Mouse (Mus musculus): ENCODE data around the gene 2310030G06Rik. TPM values are rescaled to one million over a fixed set of nuclear protein-coding genes. Genes with fewer than 3 reads are reported as not detected.
A peak's percentile ranks its signal among the peaks of the same experiment; 100 is the strongest.

The 2310030G06Rik gene
- polyA plus RNA-seq, 1 experiment from 2014 or later: 2.2 TPM

DNA sequence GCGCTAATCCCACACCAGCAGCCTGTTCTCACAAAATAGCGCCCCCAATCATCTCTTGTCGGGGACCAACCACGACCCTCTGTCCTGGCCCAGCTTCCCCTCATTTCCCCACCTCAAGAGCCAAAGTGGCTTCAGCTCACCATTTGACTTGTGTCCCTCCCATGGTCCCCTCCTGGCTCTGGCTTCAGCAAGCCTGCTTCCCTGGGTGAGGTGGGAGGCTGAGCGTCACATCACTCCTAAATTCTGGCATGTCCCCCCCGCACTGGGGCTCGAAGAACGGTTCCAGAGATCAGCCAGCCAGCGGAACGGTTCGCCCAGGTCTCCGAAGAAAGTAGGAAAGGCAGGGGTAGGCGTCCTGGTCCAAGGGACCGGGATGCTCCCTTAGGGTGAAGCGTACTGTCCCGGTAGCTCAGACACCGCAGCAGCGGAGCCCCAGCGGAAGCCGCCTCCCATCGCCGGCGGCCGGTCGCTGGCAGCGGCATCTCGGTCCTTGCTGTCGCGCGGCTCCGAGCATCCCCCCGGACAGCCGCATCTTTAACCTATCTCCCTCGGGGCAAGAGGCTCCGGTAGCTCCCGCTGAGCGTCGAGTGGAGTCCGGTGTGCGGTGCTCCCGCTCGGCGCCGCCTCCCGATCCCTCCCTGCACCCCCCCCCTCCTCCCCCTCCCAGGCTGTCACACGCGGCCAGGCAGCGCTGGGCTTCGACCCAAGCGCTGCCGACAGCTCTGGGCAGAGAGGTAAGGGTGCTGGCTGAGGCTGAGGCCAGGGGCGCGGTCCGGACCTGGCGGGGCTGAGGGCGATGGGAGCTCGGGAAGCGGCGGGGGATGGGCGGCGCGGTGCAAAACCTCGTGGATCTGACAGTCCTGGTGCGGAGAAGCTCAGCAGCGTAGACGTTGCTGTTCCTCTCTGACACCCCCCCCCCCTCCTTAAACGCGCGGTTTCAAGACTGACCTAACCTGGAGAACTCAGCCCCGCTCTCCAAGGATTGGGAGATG, 47.6 kb downstream of the 2310030G06Rik start:
- Histone ChIP-seq H3K9ac (replicated peaks) (peak overlapping the region; percentile 74), H3K27me3 (peaks cover 19% of the 10 kb centered on the region; the same call in 1 of the 2 replicates), H3K4me1 (replicated peaks) (peaks cover 33% of the 10 kb centered on the region), H3K9me3 (no peaks in the 10 kb centered on the region), H3K36me3 (peaks cover 44% of the 10 kb centered on the region), H3K4me3 (replicated peaks) (peak overlapping the region; percentile 58), H3K4me2 (peak overlapping the region; percentile 99), H3K27ac (no peak overlapping the region)
- ATAC-seq (ENCODE audit: insufficient number of reproducible peaks, insufficient read depth, low FRiP score, low TSS enrichment, low read depth): peak; percentile 29; the same call in 1 of the 2 replicates
- 2% methylated on average over 68 of the region's 70 CpGs for WGBS

DNA sequence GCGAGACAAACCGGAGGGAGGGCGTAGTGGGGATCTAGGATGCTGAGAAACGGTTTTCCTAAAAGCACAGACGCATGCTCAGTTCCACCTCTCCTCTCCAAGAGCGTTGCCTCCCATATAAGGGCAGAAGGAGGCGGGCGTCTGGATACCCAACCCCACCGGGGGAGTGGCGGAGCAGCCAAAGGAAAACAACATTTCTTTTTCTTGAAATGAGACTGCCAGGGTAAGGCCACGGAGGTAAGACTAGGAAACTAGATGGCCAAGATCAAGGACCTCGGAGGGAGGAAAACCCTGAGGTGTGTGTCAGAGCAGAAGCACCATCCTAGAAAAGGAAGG, 48.7 kb downstream of the 2310030G06Rik start:
- Histone ChIP-seq H3K4me3 (replicated peaks) (peak overlapping the region; percentile 23), H3K27ac (no peak overlapping the region), H3K4me2 (peak overlapping the region; percentile 99), H3K9me3 (no peaks in the 10 kb centered on the region), H3K4me1 (replicated peaks) (peaks cover 39% of the 10 kb centered on the region), H3K27me3 (peaks cover 19% of the 10 kb centered on the region; the same call in 1 of the 2 replicates), H3K36me3 (peaks cover 41% of the 10 kb centered on the region), H3K9ac (replicated peaks) (no peak overlapping the region; the same call in 1 of the 2 replicates)
- WGBS: 3% methylated on average over 12 of the region's 12 CpGs
- ATAC-seq (ENCODE audit: insufficient number of reproducible peaks, insufficient read depth, low FRiP score, low TSS enrichment, low read depth): peak; percentile 58; the same call in 1 of the 2 replicates

GRCm38 (mm10) chr9:50696851-50697705, 49.3 kb downstream of the 2310030G06Rik start:
- Histone ChIP-seq H3K27ac (no peak overlapping the region), H3K4me1 (replicated peaks) (peaks cover 40% of the 10 kb centered on the region), H3K36me3 (peaks cover 38% of the 10 kb centered on the region), H3K4me2 (peak overlapping the region; percentile 99), H3K9ac (replicated peaks) (no peak overlapping the region; the same call in 1 of the 2 replicates), H3K4me3 (replicated peaks) (peak overlapping the region; percentile 23), H3K27me3 (peaks cover 19% of the 10 kb centered on the region; the same call in 1 of the 2 replicates), H3K9me3 (no peaks in the 10 kb centered on the region)
- no peak for ATAC-seq (ENCODE audit: insufficient number of reproducible peaks, insufficient read depth, low FRiP score, low TSS enrichment, low read depth)
- 66% methylated on average over 12 of the region's 12 CpGs for WGBS

- H3K4me2 ChIP-seq: no peak overlapping the region
- H3K27me3 ChIP-seq: peaks cover 19% of the 10 kb centered on the region; the same call in 1 of the 2 replicates
- WGBS: 78% methylated on average over 6 of the region's 6 CpGs
- no peak overlapping the region for H3K9ac ChIP-seq (replicated peaks)
- no peak for ATAC-seq (ENCODE audit: insufficient number of reproducible peaks, insufficient read depth, low FRiP score, low TSS enrichment, low read depth)
- peaks cover 30% of the 10 kb centered on the region for H3K36me3 ChIP-seq
- peaks cover 32% of the 10 kb centered on the region for H3K4me1 ChIP-seq (replicated peaks)
- H3K27ac ChIP-seq: no peak overlapping the region
- no peaks in the 10 kb centered on the region for H3K9me3 ChIP-seq
- H3K4me3 ChIP-seq (replicated peaks): no peak overlapping the region
These were observed 51.2 kb downstream of the 2310030G06Rik start for GRCm38 (mm10) chr9:50695153-50695552.

GRCm38 (mm10) chr9:50693631-50694030, 52.7 kb downstream of the 2310030G06Rik start:
- WGBS: 24% methylated on average over 10 of the region's 10 CpGs
- peaks cover 5% of the 10 kb centered on the region; the same call in 1 of the 2 replicates for H3K27me3 ChIP-seq
- no peak overlapping the region for H3K4me3 ChIP-seq (replicated peaks)
- H3K9me3 ChIP-seq: no peaks in the 10 kb centered on the region
- peaks cover 19% of the 10 kb centered on the region for H3K4me1 ChIP-seq (replicated peaks)
- H3K36me3 ChIP-seq: peaks cover 42% of the 10 kb centered on the region
- H3K4me2 ChIP-seq: peak overlapping the region; percentile 20; the same call in 1 of the 2 replicates
- H3K27ac ChIP-seq: peak overlapping the region; percentile 81
- H3K9ac ChIP-seq (replicated peaks): no peak overlapping the region
- no peak for ATAC-seq (ENCODE audit: insufficient number of reproducible peaks, insufficient read depth, low FRiP score, low TSS enrichment, low read depth)

DNA sequence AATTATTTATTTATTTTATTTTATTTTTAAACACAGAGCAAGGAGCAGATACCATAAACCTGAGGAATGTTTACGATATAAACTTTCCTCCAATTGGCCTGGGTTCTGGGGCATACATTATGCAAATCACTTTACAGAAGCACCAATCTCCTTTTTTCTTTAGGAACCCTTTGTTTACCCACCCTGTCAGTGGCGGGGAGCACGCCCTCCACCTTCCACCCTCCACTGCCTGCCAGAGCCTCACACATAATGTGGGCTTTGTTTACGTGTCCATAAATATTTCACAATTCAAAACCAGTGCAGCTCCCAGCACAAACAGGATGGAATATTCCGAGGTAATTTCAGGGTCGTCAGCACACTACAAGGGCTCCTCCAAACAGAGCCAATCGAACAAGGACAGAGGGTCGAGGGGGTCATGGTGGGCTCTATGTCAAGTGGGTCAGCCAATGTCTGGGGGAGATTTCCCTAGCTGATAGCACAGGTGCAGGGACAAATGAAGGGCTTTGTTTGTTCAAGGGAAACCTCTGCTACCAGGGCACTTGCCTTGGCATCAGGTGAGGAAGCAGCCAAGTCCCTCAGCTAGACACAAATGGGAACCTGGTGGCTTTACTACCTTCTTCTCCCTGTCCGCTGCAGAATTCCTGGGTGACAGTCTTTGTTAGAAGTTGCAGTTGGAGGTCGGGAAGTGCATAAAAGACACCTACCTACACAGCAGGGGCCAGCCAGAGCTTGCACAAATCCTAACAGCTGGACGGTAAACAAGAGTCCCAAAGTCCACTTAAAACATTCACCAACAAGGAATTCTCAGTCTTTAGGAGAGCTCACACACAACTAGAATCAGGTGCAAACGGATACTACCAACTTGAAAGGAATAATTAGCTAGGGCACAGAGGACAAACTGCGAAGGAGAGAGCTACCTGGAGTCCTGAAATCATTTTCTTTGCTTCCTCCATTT, 53.4 kb downstream of the 2310030G06Rik start:
- Histone ChIP-seq H3K27me3 (no peaks in the 10 kb centered on the region), H3K9ac (replicated peaks) (no peak overlapping the region; the same call in 1 of the 2 replicates), H3K4me2 (peak overlapping the region; percentile 20; the same call in 1 of the 2 replicates), H3K9me3 (no peaks in the 10 kb centered on the region), H3K36me3 (peaks cover 49% of the 10 kb centered on the region), H3K4me3 (replicated peaks) (no peak overlapping the region), H3K4me1 (replicated peaks) (peaks cover 14% of the 10 kb centered on the region), H3K27ac (peak overlapping the region; percentile 81)
- peak; percentile 60 for ATAC-seq (ENCODE audit: insufficient number of reproducible peaks, insufficient read depth, low FRiP score, low TSS enrichment, low read depth)
- 35% methylated on average over 13 of the region's 13 CpGs for WGBS

Other genes starting within 250 kb of the 2310030G06Rik start
- gene Pts, start 217.8 kb downstream of the 2310030G06Rik start, polyA plus RNA-seq (2016; fragmentation: Nextera tagmentation; extraction: Ambion mirVana): 79.0 and 79.6 TPM in 2 replicates
- gene Il18, start 191.7 kb downstream of the 2310030G06Rik start, polyA plus RNA-seq (2016; fragmentation: Nextera tagmentation; extraction: Ambion mirVana): 0.59 and 2.2 TPM in 2 replicates
- gene Bco2, start 191.4 kb downstream of the 2310030G06Rik start, polyA plus RNA-seq (2016; fragmentation: Nextera tagmentation; extraction: Ambion mirVana): 0.26 and 0.63 TPM in 2 replicates
- gene Tex12, start 185.2 kb downstream of the 2310030G06Rik start, polyA plus RNA-seq (2016; fragmentation: Nextera tagmentation; extraction: Ambion mirVana): not detected in 2 replicates
- gene Sdhd, start 142.7 kb downstream of the 2310030G06Rik start, polyA plus RNA-seq (2016; fragmentation: Nextera tagmentation; extraction: Ambion mirVana): 259 and 268 TPM in 2 replicates
- 323 and 341 TPM in 2 replicates for gene Timm8b, start 142.6 kb downstream of the 2310030G06Rik start, polyA plus RNA-seq (2016; fragmentation: Nextera tagmentation; extraction: Ambion mirVana)
- 4.0 and 4.6 TPM in 2 replicates for gene Pih1d2, start 129.2 kb downstream of the 2310030G06Rik start, polyA plus RNA-seq (2016; fragmentation: Nextera tagmentation; extraction: Ambion mirVana)
- gene Nkapd1, start 129.1 kb downstream of the 2310030G06Rik start, polyA plus RNA-seq (2016; fragmentation: Nextera tagmentation; extraction: Ambion mirVana): 28.6 and 32.0 TPM in 2 replicates
- gene Dlat, start 86.8 kb downstream of the 2310030G06Rik start, polyA plus RNA-seq (2016; fragmentation: Nextera tagmentation; extraction: Ambion mirVana): 49.5 and 49.8 TPM in 2 replicates
- 29.5 and 30.4 TPM in 2 replicates for gene Dixdc1, start 7.0 kb downstream of the 2310030G06Rik start, polyA plus RNA-seq (2016; fragmentation: Nextera tagmentation; extraction: Ambion mirVana)
- gene Cryab, start 4.8 kb upstream of the 2310030G06Rik start, polyA plus RNA-seq (2016; fragmentation: Nextera tagmentation; extraction: Ambion mirVana): 28.0 and 31.2 TPM in 2 replicates
- gene Hspb2, start 5.8 kb upstream of the 2310030G06Rik start, polyA plus RNA-seq (2016; fragmentation: Nextera tagmentation; extraction: Ambion mirVana): 13.3 and 19.2 TPM in 2 replicates
- gene Fdxacb1, start 21.7 kb upstream of the 2310030G06Rik start, polyA plus RNA-seq (2016; fragmentation: Nextera tagmentation; extraction: Ambion mirVana): 10.9 and 11.3 TPM in 2 replicates
- 39.0 and 41.9 TPM in 2 replicates for gene Alg9, start 28.5 kb upstream of the 2310030G06Rik start, polyA plus RNA-seq (2016; fragmentation: Nextera tagmentation; extraction: Ambion mirVana)
- gene 1110032A03Rik, start 29.0 kb upstream of the 2310030G06Rik start, polyA plus RNA-seq (2016; fragmentation: Nextera tagmentation; extraction: Ambion mirVana): 24.8 and 33.2 TPM in 2 replicates
- gene Ppp2r1b, start 98.8 kb upstream of the 2310030G06Rik start, polyA plus RNA-seq (2016; fragmentation: Nextera tagmentation; extraction: Ambion mirVana): 102 and 106 TPM in 2 replicates